Mouse (Mus musculus): ENCODE results near the gene Ltbp1. TPM values are rescaled to one million over a fixed set of nuclear protein-coding genes. Genes with fewer than 3 reads are reported as not detected.

The Ltbp1 gene
- polyA plus RNA-seq, 1 experiment from 2014 or later: 4.2 TPM

GRCm38 (mm10) chr17:75186732-75187509 is 181.6 kb downstream of the Ltbp1 start:
- ATAC-seq (replicated peaks; ENCODE audit: low FRiP score): no peak
- Histone ChIP-seq H3K4me3 (ENCODE audit: low read depth, low read length) (no peak overlapping the region), H3K4me1 (replicated peaks; ENCODE audit: control insufficient read depth, insufficient read depth, low read length) (no peaks in the 10 kb centered on the region), H3K27me3 (ENCODE audit: control insufficient read depth, insufficient read depth, low read length) (no peaks in the 10 kb centered on the region), H3K9ac (ENCODE audit: low read length) (no peak overlapping the region), H3K27ac (ENCODE audit: low read depth, low read length) (no peak overlapping the region), H3K36me3 (ENCODE audit: control insufficient read depth, insufficient read depth, low read length) (no peaks in the 10 kb centered on the region), H3K9me3 (ENCODE audit: control insufficient read depth, low read length) (no peaks in the 10 kb centered on the region), H3K4me2 (ENCODE audit: low read depth, low read length, severe bottlenecking) (no peak overlapping the region)
- no peak for DNase-seq (ENCODE audit: low spot score)
- WGBS: 82% methylated on average over 8 of the region's 8 CpGs

DNA sequence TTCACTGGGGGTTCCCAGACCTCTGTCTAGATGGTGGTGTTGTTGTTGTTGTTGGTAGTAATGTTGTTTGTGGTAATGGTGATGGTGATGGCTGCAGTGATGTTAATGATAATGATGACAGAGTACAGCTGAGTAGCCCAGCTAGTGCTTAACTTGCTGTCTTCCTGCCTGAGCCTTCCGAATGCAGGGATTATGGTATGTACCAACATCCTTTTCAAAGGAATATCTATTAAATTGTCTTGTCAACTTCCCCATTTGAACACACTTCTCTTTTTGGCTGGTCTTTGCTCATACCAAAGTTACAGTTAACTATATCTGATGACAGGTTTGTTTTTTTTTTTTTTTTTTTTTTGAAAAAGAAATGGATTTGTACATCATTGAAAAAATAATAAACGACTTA is 191.6 kb downstream of the Ltbp1 start:
- H3K9me3 ChIP-seq (ENCODE audit: control insufficient read depth, low read length): no peaks in the 10 kb centered on the region
- no peak for DNase-seq (ENCODE audit: low spot score)
- no peaks in the 10 kb centered on the region for H3K36me3 ChIP-seq (ENCODE audit: control insufficient read depth, insufficient read depth, low read length)
- no peak overlapping the region for H3K27ac ChIP-seq (ENCODE audit: low read depth, low read length)
- no peak for ATAC-seq (replicated peaks; ENCODE audit: low FRiP score)
- H3K27me3 ChIP-seq (ENCODE audit: control insufficient read depth, insufficient read depth, low read length): no peaks in the 10 kb centered on the region
- H3K4me2 ChIP-seq (ENCODE audit: low read depth, low read length, severe bottlenecking): no peak overlapping the region
- no peak overlapping the region for H3K9ac ChIP-seq (ENCODE audit: low read length)
- no peak overlapping the region for H3K4me3 ChIP-seq (ENCODE audit: low read depth, low read length)
- no peaks in the 10 kb centered on the region for H3K4me1 ChIP-seq (replicated peaks; ENCODE audit: control insufficient read depth, insufficient read depth, low read length)
- 87% methylated on average over 2 of the region's 2 CpGs for WGBS

- H3K9me3 ChIP-seq (ENCODE audit: control insufficient read depth, low read length): no peaks in the 10 kb centered on the region
- WGBS: 93% methylated on average over 2 of the region's 2 CpGs
- H3K27ac ChIP-seq (ENCODE audit: low read depth, low read length): no peak overlapping the region
- no peak for ATAC-seq (replicated peaks; ENCODE audit: low FRiP score)
- no peaks in the 10 kb centered on the region for H3K4me1 ChIP-seq (replicated peaks; ENCODE audit: control insufficient read depth, insufficient read depth, low read length)
- DNase-seq (ENCODE audit: low spot score): no peak
- no peak overlapping the region for H3K4me2 ChIP-seq (ENCODE audit: low read depth, low read length, severe bottlenecking)
- no peak overlapping the region for H3K4me3 ChIP-seq (ENCODE audit: low read depth, low read length)
- no peaks in the 10 kb centered on the region for H3K36me3 ChIP-seq (ENCODE audit: control insufficient read depth, insufficient read depth, low read length)
- no peak overlapping the region for H3K9ac ChIP-seq (ENCODE audit: low read length)
- H3K27me3 ChIP-seq (ENCODE audit: control insufficient read depth, insufficient read depth, low read length): no peaks in the 10 kb centered on the region
Observed at GRCm38 (mm10) chr17:75198767-75199166, 193.4 kb downstream of the Ltbp1 start.

- H3K9me3 ChIP-seq (ENCODE audit: control insufficient read depth, low read length): no peaks in the 10 kb centered on the region
- H3K36me3 ChIP-seq (ENCODE audit: control insufficient read depth, insufficient read depth, low read length): no peaks in the 10 kb centered on the region
- H3K27me3 ChIP-seq (ENCODE audit: control insufficient read depth, insufficient read depth, low read length): no peaks in the 10 kb centered on the region
- no peak for DNase-seq (ENCODE audit: low spot score)
- H3K4me2 ChIP-seq (ENCODE audit: low read depth, low read length, severe bottlenecking): no peak overlapping the region
- 72% methylated on average over 9 of the region's 9 CpGs for WGBS
- H3K4me1 ChIP-seq (replicated peaks; ENCODE audit: control insufficient read depth, insufficient read depth, low read length): no peaks in the 10 kb centered on the region
- H3K4me3 ChIP-seq (ENCODE audit: low read depth, low read length): no peak overlapping the region
- no peak for ATAC-seq (replicated peaks; ENCODE audit: low FRiP score)
- no peak overlapping the region for H3K9ac ChIP-seq (ENCODE audit: low read length)
- H3K27ac ChIP-seq (ENCODE audit: low read depth, low read length): no peak overlapping the region
Observed at GRCm38 (mm10) chr17:75199694-75200093, 194.3 kb downstream of the Ltbp1 start.

- H3K36me3 ChIP-seq (ENCODE audit: control insufficient read depth, insufficient read depth, low read length): no peaks in the 10 kb centered on the region
- no peaks in the 10 kb centered on the region for H3K27me3 ChIP-seq (ENCODE audit: control insufficient read depth, insufficient read depth, low read length)
- WGBS: 77% methylated on average over 3 of the region's 3 CpGs
- no peak overlapping the region for H3K9ac ChIP-seq (ENCODE audit: low read length)
- H3K4me2 ChIP-seq (ENCODE audit: low read depth, low read length, severe bottlenecking): no peak overlapping the region
- ATAC-seq (replicated peaks; ENCODE audit: low FRiP score) (no peak), DNase-seq (ENCODE audit: low spot score) (no peak)
- H3K27ac ChIP-seq (ENCODE audit: low read depth, low read length): no peak overlapping the region
- no peak overlapping the region for H3K4me3 ChIP-seq (ENCODE audit: low read depth, low read length)
- H3K9me3 ChIP-seq (ENCODE audit: control insufficient read depth, low read length): no peaks in the 10 kb centered on the region
- no peaks in the 10 kb centered on the region for H3K4me1 ChIP-seq (replicated peaks; ENCODE audit: control insufficient read depth, insufficient read depth, low read length)
Observed at GRCm38 (mm10) chr17:75202314-75202713, 196.9 kb downstream of the Ltbp1 start.

DNA sequence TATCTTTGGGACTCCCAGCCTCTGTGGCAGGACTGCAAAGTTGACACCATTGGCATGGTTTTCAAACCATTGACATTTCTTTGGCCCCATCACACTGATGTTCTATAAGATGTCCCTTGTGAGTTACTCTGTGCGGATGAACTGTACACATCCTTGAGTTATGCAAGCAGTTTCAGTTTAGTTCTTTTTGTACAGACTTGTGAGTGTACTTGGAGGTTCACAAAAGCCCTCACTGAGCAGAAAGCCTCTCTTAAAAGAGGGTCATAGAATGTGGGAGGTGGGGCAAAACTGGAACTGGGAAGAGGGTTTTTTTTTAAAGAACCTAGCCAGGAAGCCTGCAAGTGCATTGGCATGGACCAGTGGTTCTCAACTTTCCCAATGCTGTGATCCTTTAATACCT is 198.7 kb downstream of the Ltbp1 start:
- H3K9me3 ChIP-seq (ENCODE audit: control insufficient read depth, low read length): no peaks in the 10 kb centered on the region
- H3K36me3 ChIP-seq (ENCODE audit: control insufficient read depth, insufficient read depth, low read length): no peaks in the 10 kb centered on the region
- no peaks in the 10 kb centered on the region for H3K27me3 ChIP-seq (ENCODE audit: control insufficient read depth, insufficient read depth, low read length)
- ATAC-seq (replicated peaks; ENCODE audit: low FRiP score) (no peak), DNase-seq (ENCODE audit: low spot score) (no peak)
- WGBS: 95% methylated on average over 1 of the region's 1 CpGs
- no peak overlapping the region for H3K9ac ChIP-seq (ENCODE audit: low read length)
- H3K4me2 ChIP-seq (ENCODE audit: low read depth, low read length, severe bottlenecking): no peak overlapping the region
- H3K4me3 ChIP-seq (ENCODE audit: low read depth, low read length): no peak overlapping the region
- H3K4me1 ChIP-seq (replicated peaks; ENCODE audit: control insufficient read depth, insufficient read depth, low read length): no peaks in the 10 kb centered on the region
- H3K27ac ChIP-seq (ENCODE audit: low read depth, low read length): no peak overlapping the region

GRCm38 (mm10) chr17:75206281-75206680 is 200.9 kb downstream of the Ltbp1 start:
- no peaks in the 10 kb centered on the region for H3K4me1 ChIP-seq (replicated peaks; ENCODE audit: control insufficient read depth, insufficient read depth, low read length)
- H3K4me2 ChIP-seq (ENCODE audit: low read depth, low read length, severe bottlenecking): no peak overlapping the region
- no peak for DNase-seq (ENCODE audit: low spot score)
- H3K27me3 ChIP-seq (ENCODE audit: control insufficient read depth, insufficient read depth, low read length): no peaks in the 10 kb centered on the region
- no peak overlapping the region for H3K9ac ChIP-seq (ENCODE audit: low read length)
- no peak for ATAC-seq (replicated peaks; ENCODE audit: low FRiP score)
- H3K36me3 ChIP-seq (ENCODE audit: control insufficient read depth, insufficient read depth, low read length): no peaks in the 10 kb centered on the region
- H3K9me3 ChIP-seq (ENCODE audit: control insufficient read depth, low read length): no peaks in the 10 kb centered on the region
- no peak overlapping the region for H3K4me3 ChIP-seq (ENCODE audit: low read depth, low read length)
- 45% methylated on average over 3 of the region's 3 CpGs for WGBS
- H3K27ac ChIP-seq (ENCODE audit: low read depth, low read length): no peak overlapping the region

- no peak overlapping the region for H3K4me3 ChIP-seq (ENCODE audit: low read depth, low read length)
- no peak overlapping the region for H3K9ac ChIP-seq (ENCODE audit: low read length)
- no peak overlapping the region for H3K4me2 ChIP-seq (ENCODE audit: low read depth, low read length, severe bottlenecking)
- H3K27ac ChIP-seq (ENCODE audit: low read depth, low read length): no peak overlapping the region
- no peaks in the 10 kb centered on the region for H3K36me3 ChIP-seq (ENCODE audit: control insufficient read depth, insufficient read depth, low read length)
- H3K4me1 ChIP-seq (replicated peaks; ENCODE audit: control insufficient read depth, insufficient read depth, low read length): no peaks in the 10 kb centered on the region
- DNase-seq (ENCODE audit: low spot score) (no peak), ATAC-seq (replicated peaks; ENCODE audit: low FRiP score) (no peak)
- no peaks in the 10 kb centered on the region for H3K9me3 ChIP-seq (ENCODE audit: control insufficient read depth, low read length)
- no peaks in the 10 kb centered on the region for H3K27me3 ChIP-seq (ENCODE audit: control insufficient read depth, insufficient read depth, low read length)
- 93% methylated on average over 7 of the region's 7 CpGs for WGBS
Observed at GRCm38 (mm10) chr17:75208164-75208698, 202.9 kb downstream of the Ltbp1 start.

DNA sequence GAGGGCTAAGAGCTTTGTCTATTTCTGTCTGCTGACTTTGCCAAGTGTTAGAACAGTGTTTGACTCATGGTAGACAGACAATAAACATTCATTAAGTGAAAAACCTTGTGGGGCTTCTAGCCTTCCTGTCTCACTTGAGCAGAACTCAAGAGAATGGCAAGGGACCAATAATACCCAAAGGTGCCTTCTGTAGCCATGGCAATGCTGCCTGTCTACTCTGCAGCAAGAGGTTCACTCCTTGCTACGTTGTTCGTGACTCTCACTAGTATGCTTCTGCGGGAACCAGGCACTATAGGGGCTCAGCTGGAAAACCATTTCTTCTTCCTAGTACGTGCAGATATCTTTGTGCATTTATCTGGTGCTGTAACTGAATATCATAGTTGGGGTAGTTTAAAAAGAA is 205.2 kb downstream of the Ltbp1 start:
- Histone ChIP-seq H3K27me3 (ENCODE audit: control insufficient read depth, insufficient read depth, low read length) (no peaks in the 10 kb centered on the region), H3K4me3 (ENCODE audit: low read depth, low read length) (no peak overlapping the region), H3K4me1 (replicated peaks; ENCODE audit: control insufficient read depth, insufficient read depth, low read length) (no peaks in the 10 kb centered on the region), H3K36me3 (ENCODE audit: control insufficient read depth, insufficient read depth, low read length) (no peaks in the 10 kb centered on the region), H3K4me2 (ENCODE audit: low read depth, low read length, severe bottlenecking) (no peak overlapping the region), H3K9ac (ENCODE audit: low read length) (no peak overlapping the region), H3K27ac (ENCODE audit: low read depth, low read length) (no peak overlapping the region), H3K9me3 (ENCODE audit: control insufficient read depth, low read length) (no peaks in the 10 kb centered on the region)
- no peak for DNase-seq (ENCODE audit: low spot score)
- 93% methylated on average over 4 of the region's 4 CpGs for WGBS
- no peak for ATAC-seq (replicated peaks; ENCODE audit: low FRiP score)

All from forebrain, embryonic 11.5 days (tissue).